Mouse (Mus musculus) liver, embryonic 12.5 days (tissue): ENCODE data around the gene Syne3. TPM values are rescaled to one million over a fixed set of nuclear protein-coding genes. Genes with fewer than 3 reads are reported as not detected.

Source experiments
- ATAC-seq: fragments of 200-750 bp; cut with Nextera tagmentation; 2 replicates; pipeline ENCODE4 v1.8.0; 2017; ENCODE audit warnings: moderate number of reproducible peaks, mild to moderate bottlenecking, moderate library complexity
- H3K27ac ChIP-seq: fragments of 300-500 bp; sonication (generic); 2 replicates; pipeline ENCODE4 v1.5.1; 2016; ENCODE audit warnings: mild to moderate bottlenecking
- H3K27me3 ChIP-seq: fragments of 300-500 bp; sonication (generic); replicated peaks from 2 replicates; pipeline ENCODE4 v1.6.1; 2016; ENCODE audit warnings: mild to moderate bottlenecking, moderate library complexity
- H3K36me3 ChIP-seq: fragments of 300-500 bp; sonication (generic); 2 replicates; pipeline ENCODE4 v1.6.1; 2016; ENCODE audit warnings: mild to moderate bottlenecking, moderate library complexity
- H3K4me1 ChIP-seq: fragments of 300-500 bp; sonication (generic); 2 replicates; pipeline ENCODE4 v1.6.1; 2016
- H3K4me2 ChIP-seq: fragments of 300-500 bp; sonication (generic); 2 replicates; pipeline ENCODE4 v1.6.1; 2016; ENCODE audit warnings: mild to moderate bottlenecking, moderate library complexity
- H3K4me3 ChIP-seq: fragments of 300-500 bp; sonication (generic); 2 replicates; pipeline ENCODE4 v1.5.1; 2016; ENCODE audit warnings: mild to moderate bottlenecking, moderate library complexity
- H3K9ac ChIP-seq: fragments of 300-500 bp; sonication (generic); 2 replicates; pipeline ENCODE4 v1.6.1; 2016; ENCODE audit warnings: mild to moderate bottlenecking, moderate library complexity
- H3K9me3 ChIP-seq: fragments of 300-500 bp; sonication (generic); replicated peaks from 2 replicates; pipeline ENCODE4 v1.6.1; 2016; ENCODE audit warnings: mild to moderate bottlenecking, moderate library complexity
- WGBS: fragments of 180-500 bp; shearing (Covaris S2); methylation state at CpG from one replicate; pipeline ENCODE4 v1.1.7; 2016; ENCODE audit not compliant: insufficient replicate concordance; 5-methylcytosine and 5-hydroxymethylcytosine counted together
- polyA plus RNA-seq: library from polyadenylated mRNA; unstranded; fragments of >200 nt; fragmentation: Nextera tagmentation; extraction: Ambion mirVana; gene quantifications from 2 replicates; pipeline ENCODE4 v1.2.1, GENCODE M21; 2016

Syne3 gene
- polyA plus RNA-seq, 1 experiment from 2014 or later: 2.1 TPM

DNA sequence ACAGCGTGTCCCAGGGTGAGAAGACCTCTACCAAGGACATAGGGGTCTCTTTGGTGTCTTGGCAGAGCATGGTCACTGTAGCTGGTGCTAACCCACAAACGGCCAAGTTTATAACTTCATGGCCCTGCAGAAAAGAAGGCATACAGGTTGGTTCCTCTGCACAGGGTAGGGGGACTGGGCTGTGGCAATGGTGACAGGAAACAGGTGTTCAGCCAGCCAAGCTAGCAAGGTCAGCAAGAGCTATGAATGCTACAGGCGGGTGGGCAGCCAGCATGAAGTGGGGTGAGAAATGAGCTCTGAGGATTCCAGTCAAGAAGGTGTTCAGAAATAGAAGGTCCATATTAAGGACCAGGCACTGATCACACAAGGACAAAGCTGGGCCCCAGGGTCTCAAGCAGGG, 96.6 kb downstream of the Syne3 start:
- ATAC-seq: no peak
- Histone ChIP-seq H3K9ac (no peak overlapping the region), H3K4me2 (no peak overlapping the region), H3K9me3 (no peaks in the 10 kb centered on the region), H3K27ac (no peak overlapping the region), H3K27me3 (peaks cover 8% of the 10 kb centered on the region; the same call in 1 of the 2 replicates), H3K36me3 (no peaks in the 10 kb centered on the region), H3K4me3 (no peak overlapping the region), H3K4me1 (peaks cover 8% of the 10 kb centered on the region)
- 47% methylated on average over 3 of the region's 3 CpGs for WGBS

DNA sequence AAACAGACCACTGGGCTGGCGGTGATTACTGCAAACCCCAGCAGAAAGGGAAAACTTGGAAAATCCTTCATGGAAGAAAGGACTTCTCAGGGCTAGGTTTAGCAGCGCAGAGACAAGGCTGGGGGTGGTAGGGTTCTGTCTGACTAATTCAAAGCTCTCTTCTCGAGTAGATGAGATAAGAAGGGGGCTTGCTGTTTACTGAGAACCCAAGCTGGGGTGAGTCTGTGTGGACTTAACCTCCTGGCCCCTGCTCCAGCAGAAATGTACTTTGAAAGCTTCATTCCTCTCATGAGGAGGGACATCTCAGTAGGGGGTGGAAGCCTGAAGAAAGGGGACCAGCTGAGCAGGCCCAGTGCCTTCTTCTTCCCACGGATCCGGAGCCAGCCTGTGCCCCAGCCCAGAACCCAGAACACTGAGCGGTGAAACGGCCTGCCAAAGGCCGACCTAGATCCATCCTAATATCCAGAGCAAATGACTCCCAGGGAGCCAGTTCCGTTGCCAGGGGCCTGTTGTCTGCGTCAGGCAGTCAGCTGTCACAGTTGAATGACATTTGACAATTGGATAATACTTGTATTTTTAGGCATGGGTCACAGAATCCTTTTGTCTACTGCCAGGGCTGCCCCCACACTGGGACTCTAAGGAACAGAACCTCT, 97.2 kb downstream of the Syne3 start:
- peaks cover 8% of the 10 kb centered on the region for H3K4me1 ChIP-seq
- no peak for ATAC-seq
- WGBS: 40% methylated on average over 10 of the region's 10 CpGs

DNA sequence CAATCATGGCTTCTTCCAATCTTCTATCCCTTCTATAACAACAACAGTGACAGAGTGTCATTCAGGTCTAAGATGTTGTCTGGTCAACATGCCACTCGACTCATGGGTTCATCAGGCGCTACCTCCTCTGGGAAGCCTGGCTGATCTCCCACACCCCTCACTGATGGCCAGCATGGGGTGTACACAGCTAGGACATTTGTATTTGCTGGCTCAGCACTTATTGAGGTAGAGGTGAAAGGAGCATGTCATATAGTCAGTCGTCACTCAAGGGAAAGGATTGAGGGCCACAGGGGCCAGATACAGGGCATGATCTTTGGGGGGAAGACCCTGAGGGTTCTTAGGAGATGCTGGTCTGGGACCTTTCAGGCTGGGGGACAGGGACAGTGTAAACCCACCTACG, 99.9 kb downstream of the Syne3 start:
- Histone ChIP-seq H3K4me2 (no peak overlapping the region), H3K27me3 (peaks cover 8% of the 10 kb centered on the region; the same call in 1 of the 2 replicates), H3K36me3 (no peaks in the 10 kb centered on the region), H3K4me1 (peaks cover 8% of the 10 kb centered on the region), H3K9me3 (0 out of 2 replicates have a peak, but pooled peaks cover 5% of the 10 kb centered on the region), H3K9ac (no peak overlapping the region), H3K4me3 (no peak overlapping the region), H3K27ac (no peak overlapping the region)
- 76% methylated on average over 4 of the region's 4 CpGs for WGBS
- ATAC-seq: no peak

More for the DNA sequence above, 97.2 kb downstream of the Syne3 start:
- no peaks in the 10 kb centered on the region for H3K36me3 ChIP-seq
- no peak overlapping the region for H3K4me3 ChIP-seq
- H3K4me2 ChIP-seq: no peak overlapping the region
- no peak overlapping the region for H3K9ac ChIP-seq
- H3K9me3 ChIP-seq: 0 out of 2 replicates have a peak, but pooled peaks cover under 1% of the 10 kb centered on the region
- peaks cover 8% of the 10 kb centered on the region; the same call in 1 of the 2 replicates for H3K27me3 ChIP-seq
- no peak overlapping the region for H3K27ac ChIP-seq

DNA sequence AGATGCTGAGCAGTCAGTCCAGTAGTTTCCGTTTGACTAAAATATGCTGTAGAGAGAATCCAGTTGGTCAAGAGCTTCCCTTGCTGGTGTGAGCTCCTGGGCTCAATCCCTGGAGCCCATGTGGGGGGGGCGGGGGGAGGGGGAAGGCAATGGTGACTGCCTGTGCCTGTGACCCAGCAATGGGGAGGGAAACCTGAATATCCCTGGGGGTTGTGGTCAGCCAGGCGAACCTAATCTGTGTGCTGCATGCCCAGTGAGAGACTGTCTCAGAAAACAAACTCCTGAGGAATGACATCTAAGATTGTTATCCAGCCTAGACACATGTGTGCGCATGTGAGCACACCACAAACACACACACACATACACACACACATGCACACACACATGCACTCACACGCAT, 100.6 kb downstream of the Syne3 start:
- Histone ChIP-seq H3K4me2 (no peak overlapping the region), H3K9me3 (0 out of 2 replicates have a peak, but pooled peaks cover 5% of the 10 kb centered on the region), H3K36me3 (no peaks in the 10 kb centered on the region), H3K27ac (no peak overlapping the region), H3K4me1 (peaks cover 8% of the 10 kb centered on the region), H3K9ac (no peak overlapping the region), H3K4me3 (no peak overlapping the region), H3K27me3 (peaks cover 8% of the 10 kb centered on the region; the same call in 1 of the 2 replicates)
- ATAC-seq: no peak
- 51% methylated on average over 5 of the region's 5 CpGs for WGBS

DNA sequence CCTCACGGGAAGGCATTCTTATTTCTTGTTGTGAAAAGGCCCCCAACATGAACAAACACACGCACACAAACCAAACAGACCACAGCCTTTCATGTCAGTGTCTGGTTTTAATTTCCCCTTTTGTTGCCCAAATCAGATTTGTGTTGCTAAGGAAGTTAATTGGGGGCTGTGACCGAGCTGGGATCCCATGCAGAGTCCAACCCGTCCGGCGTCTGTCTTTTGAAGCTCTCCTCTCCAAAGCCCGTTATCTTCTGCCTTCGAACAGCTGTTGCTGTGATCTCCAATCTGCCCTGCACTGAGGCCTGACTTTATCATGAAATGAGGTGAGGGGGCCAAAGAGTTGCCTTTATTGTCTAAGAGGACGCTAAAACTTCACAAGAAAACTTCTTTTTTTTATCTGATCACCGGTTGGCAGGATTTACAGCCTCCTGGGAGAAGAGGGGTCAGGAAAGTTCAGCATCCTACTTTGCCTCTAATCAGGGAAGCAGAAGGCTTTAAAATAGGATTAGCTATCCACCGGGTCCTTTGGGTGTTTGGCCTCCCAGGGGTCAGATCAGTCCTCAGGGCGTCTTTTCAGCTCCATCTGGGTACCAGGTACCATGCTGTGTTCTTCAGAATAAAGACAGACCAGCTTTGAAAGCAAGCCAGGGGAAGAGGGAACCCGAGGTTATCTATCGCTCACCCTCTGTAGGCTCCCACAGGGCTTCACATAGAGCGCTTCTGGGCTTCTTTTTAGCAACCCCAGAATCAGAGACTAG, 101.4 kb downstream of the Syne3 start:
- 16% methylated on average over 15 of the region's 15 CpGs for WGBS
- no peak overlapping the region for H3K9ac ChIP-seq
- H3K27ac ChIP-seq: no peak overlapping the region
- H3K36me3 ChIP-seq: no peaks in the 10 kb centered on the region
- H3K27me3 ChIP-seq: peaks cover 8% of the 10 kb centered on the region; the same call in 1 of the 2 replicates
- peaks cover 8% of the 10 kb centered on the region for H3K4me1 ChIP-seq
- H3K4me2 ChIP-seq: no peak overlapping the region
- H3K4me3 ChIP-seq: no peak overlapping the region
- no peak for ATAC-seq
- 0 out of 2 replicates have a peak, but pooled peaks cover 5% of the 10 kb centered on the region for H3K9me3 ChIP-seq

DNA sequence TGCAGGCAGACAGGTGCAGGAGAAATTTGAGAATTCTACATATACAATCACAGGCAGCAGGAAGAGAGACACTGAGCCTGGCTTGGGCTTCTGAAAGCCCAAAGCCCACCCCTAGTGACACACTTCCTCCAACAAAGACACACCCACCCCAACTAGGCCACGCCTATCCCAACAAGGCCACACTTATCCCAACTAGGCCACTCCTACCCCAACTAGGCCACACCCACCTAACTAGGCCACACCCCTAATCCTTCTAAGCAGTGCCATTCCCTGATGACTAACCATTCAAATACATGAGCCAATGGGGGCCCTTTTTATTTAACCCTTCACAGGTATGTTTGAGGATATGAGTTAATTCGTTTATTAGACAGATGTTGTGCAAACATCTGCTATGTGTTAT, 102.5 kb downstream of the Syne3 start:
- peaks cover 8% of the 10 kb centered on the region; the same call in 1 of the 2 replicates for H3K27me3 ChIP-seq
- H3K27ac ChIP-seq: no peak overlapping the region
- no peaks in the 10 kb centered on the region for H3K36me3 ChIP-seq
- no peak overlapping the region for H3K9ac ChIP-seq
- no peak overlapping the region for H3K4me3 ChIP-seq
- WGBS: 75% methylated on average over 2 of the region's 2 CpGs
- no peak for ATAC-seq
- peaks cover 3% of the 10 kb centered on the region; the same call in 1 of the 2 replicates for H3K4me1 ChIP-seq
- H3K9me3 ChIP-seq: 0 out of 2 replicates have a peak, but pooled peaks cover 5% of the 10 kb centered on the region
- no peak overlapping the region for H3K4me2 ChIP-seq

DNA sequence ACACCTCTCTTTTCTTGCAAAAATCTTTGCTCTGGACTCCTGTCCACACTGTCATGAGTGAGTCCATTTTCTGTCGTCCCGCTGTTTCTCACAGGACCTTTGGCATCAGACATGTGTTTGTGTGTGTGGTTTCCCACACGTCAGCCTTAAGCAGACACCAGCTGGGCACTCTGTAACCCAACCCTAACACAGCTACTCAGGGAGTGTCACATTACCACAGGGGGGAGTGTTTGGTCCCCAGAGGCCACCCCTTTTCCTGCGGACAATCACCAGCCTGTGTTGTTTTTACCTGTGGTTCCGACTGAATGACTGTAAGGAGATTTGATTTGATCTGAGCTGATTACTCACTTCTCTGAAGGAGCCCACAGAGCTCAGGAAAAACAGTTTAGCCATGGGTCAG, 105.5 kb downstream of the Syne3 start:
- Histone ChIP-seq H3K9me3 (0 out of 2 replicates have a peak, but pooled peaks cover 5% of the 10 kb centered on the region), H3K4me3 (no peak overlapping the region), H3K27me3 (peaks cover 8% of the 10 kb centered on the region; the same call in 1 of the 2 replicates), H3K36me3 (no peaks in the 10 kb centered on the region), H3K4me1 (no peaks in the 10 kb centered on the region), H3K4me2 (no peak overlapping the region), H3K27ac (no peak overlapping the region), H3K9ac (no peak overlapping the region)
- WGBS: 32% methylated on average over 5 of the region's 5 CpGs
- no peak for ATAC-seq

DNA sequence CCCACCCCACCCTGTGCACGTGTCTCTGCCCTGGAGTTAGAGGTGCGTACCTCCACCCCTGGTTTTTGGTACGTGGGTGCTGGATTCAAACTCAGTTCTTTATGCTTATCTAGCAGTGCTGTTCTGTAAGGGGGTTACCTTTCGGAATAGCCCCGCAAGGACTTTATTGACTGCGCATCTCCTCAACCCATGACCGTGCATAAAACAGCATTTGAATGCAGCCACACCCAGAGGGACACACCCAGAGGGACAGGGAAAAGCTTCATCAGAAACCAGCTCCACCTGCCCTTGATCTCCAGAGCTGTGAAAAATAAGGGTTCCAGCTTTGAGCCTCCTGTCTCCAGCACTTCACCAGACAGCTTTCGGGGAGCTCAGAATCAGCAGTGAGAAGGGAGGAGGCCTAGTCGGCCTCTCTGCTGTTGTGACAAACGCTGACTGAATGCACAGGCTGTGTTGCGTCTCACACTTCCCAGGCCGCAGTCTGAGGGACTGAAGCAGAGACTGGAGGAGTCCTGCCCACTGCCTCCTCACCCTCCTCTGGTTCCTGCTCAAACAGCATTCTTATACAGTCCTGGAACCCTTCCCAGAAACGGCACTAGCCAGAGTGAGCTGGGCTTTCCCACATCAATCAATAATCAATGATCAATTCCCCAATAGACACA, 107.1 kb downstream of the Syne3 start:
- Histone ChIP-seq H3K27me3 (no peaks in the 10 kb centered on the region), H3K4me2 (no peak overlapping the region), H3K9ac (no peak overlapping the region), H3K27ac (no peak overlapping the region), H3K36me3 (no peaks in the 10 kb centered on the region), H3K4me1 (no peaks in the 10 kb centered on the region), H3K4me3 (no peak overlapping the region), H3K9me3 (0 out of 2 replicates have a peak, but pooled peaks cover 5% of the 10 kb centered on the region)
- no peak for ATAC-seq
- 67% methylated on average over 13 of the region's 13 CpGs for WGBS

DNA sequence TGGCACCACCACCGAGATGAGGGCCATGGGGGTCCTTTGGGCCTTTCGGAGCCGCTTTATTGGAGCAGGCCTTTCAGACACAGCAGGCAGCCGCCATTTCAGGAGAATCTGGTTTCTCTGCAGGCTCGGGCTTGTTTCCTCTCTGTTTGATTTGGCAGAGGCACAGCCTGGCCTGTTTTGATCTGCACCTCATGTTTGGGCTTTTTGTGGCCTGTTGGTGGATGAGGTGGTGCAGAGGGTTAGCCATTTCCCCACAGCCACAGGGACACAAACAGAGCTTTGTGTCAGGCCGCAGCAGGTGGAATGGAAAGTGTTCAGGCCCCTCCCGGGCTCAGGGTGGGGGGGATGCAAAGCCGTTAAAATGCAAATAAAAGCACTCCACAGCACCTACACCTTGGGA, 108.3 kb downstream of the Syne3 start:
- Histone ChIP-seq H3K27me3 (no peaks in the 10 kb centered on the region), H3K4me3 (no peak overlapping the region), H3K4me2 (no peak overlapping the region), H3K27ac (no peak overlapping the region), H3K9me3 (no peaks in the 10 kb centered on the region), H3K9ac (no peak overlapping the region), H3K36me3 (no peaks in the 10 kb centered on the region), H3K4me1 (no peaks in the 10 kb centered on the region)
- no peak for ATAC-seq
- 46% methylated on average over 8 of the region's 8 CpGs for WGBS

DNA sequence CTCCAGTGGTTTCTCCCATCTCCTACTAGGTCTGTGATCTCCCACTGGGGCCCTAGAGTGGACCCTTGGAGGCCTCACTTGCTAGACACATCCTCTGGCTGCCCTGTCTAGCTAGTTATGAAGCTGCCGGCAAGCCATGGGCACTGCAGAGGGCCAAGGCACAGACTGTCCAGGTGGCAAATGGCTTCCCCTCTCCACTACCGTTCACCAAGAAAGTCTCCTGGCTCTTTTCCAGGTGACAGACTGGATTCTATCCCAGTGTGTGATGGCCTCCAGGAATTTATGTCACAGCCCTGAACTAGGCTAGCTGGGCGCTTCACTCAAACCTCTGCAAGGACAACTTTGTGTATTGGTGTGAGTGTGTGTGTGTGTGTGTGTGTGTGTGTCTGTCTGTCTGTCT, 109.8 kb downstream of the Syne3 start:
- Histone ChIP-seq H3K4me1 (no peaks in the 10 kb centered on the region), H3K4me3 (no peak overlapping the region), H3K9me3 (no peaks in the 10 kb centered on the region), H3K9ac (no peak overlapping the region), H3K27me3 (no peaks in the 10 kb centered on the region), H3K4me2 (no peak overlapping the region), H3K27ac (no peak overlapping the region), H3K36me3 (no peaks in the 10 kb centered on the region)
- ATAC-seq: no peak
- WGBS: 75% methylated on average over 3 of the region's 3 CpGs

DNA sequence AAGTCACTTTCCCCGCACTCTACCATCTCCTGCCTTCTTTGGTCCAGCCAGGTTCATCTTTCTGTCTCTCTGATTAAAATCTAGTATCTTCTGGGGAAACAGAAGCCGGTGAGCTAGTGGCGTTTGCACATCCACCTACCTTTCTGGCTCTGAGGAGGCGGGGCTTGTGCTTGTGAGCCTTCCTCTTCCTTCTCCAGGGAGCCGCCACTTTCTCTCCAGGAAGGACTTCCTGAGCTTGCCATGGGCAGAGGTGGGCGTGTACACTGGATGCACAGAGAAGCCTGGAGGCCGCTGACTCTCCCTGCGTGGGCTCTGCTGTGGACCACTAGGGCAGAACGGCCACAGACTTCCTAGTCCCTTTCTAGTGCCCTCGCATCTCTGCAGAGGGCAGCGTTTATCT, 110.4 kb downstream of the Syne3 start:
- H3K9me3 ChIP-seq: no peaks in the 10 kb centered on the region
- H3K4me2 ChIP-seq: no peak overlapping the region
- ATAC-seq: no peak
- no peaks in the 10 kb centered on the region for H3K27me3 ChIP-seq
- H3K27ac ChIP-seq: no peak overlapping the region
- H3K9ac ChIP-seq: no peak overlapping the region
- 42% methylated on average over 11 of the region's 11 CpGs for WGBS
- no peaks in the 10 kb centered on the region for H3K36me3 ChIP-seq
- no peaks in the 10 kb centered on the region for H3K4me1 ChIP-seq
- no peak overlapping the region for H3K4me3 ChIP-seq

DNA sequence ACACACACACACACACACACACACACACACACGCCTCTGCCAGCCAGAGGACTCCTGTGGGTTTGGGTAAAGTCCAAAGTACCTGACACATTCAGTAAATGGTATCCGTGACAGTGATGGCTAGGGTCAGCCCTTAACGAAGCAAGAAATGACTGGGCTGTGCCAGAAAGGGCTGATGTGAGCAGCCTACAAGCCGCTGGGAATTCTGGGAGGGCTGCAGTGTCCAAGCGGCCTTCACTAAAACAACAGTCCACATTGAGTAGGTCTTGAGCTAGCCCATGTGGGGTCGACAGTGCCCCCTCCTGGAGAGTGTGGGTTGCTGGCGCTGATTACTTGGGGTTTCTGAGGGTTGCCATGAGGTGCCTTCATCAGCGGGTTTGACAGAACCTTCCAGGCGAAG, 110.9 kb downstream of the Syne3 start:
- WGBS: 45% methylated on average over 9 of the region's 9 CpGs
- no peaks in the 10 kb centered on the region for H3K9me3 ChIP-seq
- ATAC-seq: 0 out of 2 replicates have a peak, but pooled peaks have one; percentile 35

More for the DNA sequence above, 110.9 kb downstream of the Syne3 start:
- no peaks in the 10 kb centered on the region for H3K4me1 ChIP-seq
- no peak overlapping the region for H3K9ac ChIP-seq
- H3K4me2 ChIP-seq: no peak overlapping the region
- H3K27me3 ChIP-seq: no peaks in the 10 kb centered on the region
- no peak overlapping the region for H3K4me3 ChIP-seq
- H3K36me3 ChIP-seq: no peaks in the 10 kb centered on the region
- H3K27ac ChIP-seq: no peak overlapping the region
